Mouse (Mus musculus) hindbrain, embryonic 13.5 days (tissue): ENCODE data around the gene Ostf1. TPM values are rescaled to one million over a fixed set of nuclear protein-coding genes. Genes with fewer than 3 reads are reported as not detected.

Experiments
- ATAC-seq: fragments of 200-750 bp; cut with Nextera tagmentation; 2 replicates; pipeline ENCODE4 v1.8.0; 2017; ENCODE audit warnings: moderate TSS enrichment; ENCODE audit not compliant: low FRiP score
- H3K27ac ChIP-seq: fragments of 300-500 bp; sonication (generic); 2 replicates; pipeline ENCODE4 v1.5.1; 2015; ENCODE audit warnings: inconsistent platforms, mild to moderate bottlenecking, moderate library complexity
- H3K27me3 ChIP-seq: fragments of 300-500 bp; sonication (generic); 2 replicates; pipeline ENCODE4 v1.6.1; 2015; ENCODE audit warnings: mild to moderate bottlenecking, inconsistent platforms
- H3K36me3 ChIP-seq: fragments of 300-500 bp; sonication (generic); 2 replicates; pipeline ENCODE4 v1.6.1; 2015; ENCODE audit warnings: mild to moderate bottlenecking, inconsistent platforms
- H3K4me1 ChIP-seq: fragments of 300-500 bp; sonication (generic); replicated peaks from 2 replicates; pipeline ENCODE4 v1.6.1; 2015; ENCODE audit warnings: inconsistent platforms
- H3K4me2 ChIP-seq: fragments of 300-500 bp; sonication (generic); 2 replicates; pipeline ENCODE4 v1.6.1; 2015; ENCODE audit warnings: inconsistent platforms, mild to moderate bottlenecking, moderate library complexity
- H3K4me3 ChIP-seq: fragments of 300-500 bp; sonication (generic); 2 replicates; pipeline ENCODE4 v1.5.1; 2015; ENCODE audit warnings: mild to moderate bottlenecking, inconsistent platforms
- H3K9ac ChIP-seq: fragments of 300-500 bp; sonication (generic); 2 replicates; pipeline ENCODE4 v1.6.1; 2015; ENCODE audit warnings: mild to moderate bottlenecking, inconsistent platforms
- H3K9me3 ChIP-seq: fragments of 300-500 bp; sonication (generic); 2 replicates; pipeline ENCODE4 v1.6.1; 2016; ENCODE audit warnings: inconsistent platforms
- WGBS: fragments of 180-500 bp; shearing (Covaris S2); methylation state at CpG from one replicate; pipeline ENCODE4 v1.1.7; 2015; 5-methylcytosine and 5-hydroxymethylcytosine counted together
- polyA plus RNA-seq: library from polyadenylated mRNA; unstranded; fragments of >200 nt; fragmentation: Nextera tagmentation; extraction: Ambion mirVana; gene quantifications from 2 replicates; pipeline ENCODE4 v1.2.1, GENCODE M21; 2015

Ostf1 gene
- polyA plus RNA-seq, 1 experiment from 2014 or later: 54.5 TPM

GRCm38 (mm10) chr19:18577348-18577747, 54.3 kb downstream of the Ostf1 start:
- peaks cover 13% of the 10 kb centered on the region for H3K4me1 ChIP-seq
- no peak overlapping the region for H3K4me2 ChIP-seq
- no peak for ATAC-seq
- H3K4me3 ChIP-seq: no peak overlapping the region
- no peaks in the 10 kb centered on the region for H3K9me3 ChIP-seq
- H3K27me3 ChIP-seq: no peaks in the 10 kb centered on the region
- H3K9ac ChIP-seq: no peak overlapping the region
- H3K27ac ChIP-seq: no peak overlapping the region
- H3K36me3 ChIP-seq: no peaks in the 10 kb centered on the region
- WGBS: 71% methylated on average over 5 of the region's 5 CpGs

- peaks cover 13% of the 10 kb centered on the region for H3K4me1 ChIP-seq
- H3K9me3 ChIP-seq: no peaks in the 10 kb centered on the region
- H3K36me3 ChIP-seq: no peaks in the 10 kb centered on the region
- no peak overlapping the region for H3K4me2 ChIP-seq
- ATAC-seq: no peak
- no peak overlapping the region for H3K27ac ChIP-seq
- no peak overlapping the region for H3K4me3 ChIP-seq
- WGBS: 87% methylated on average over 3 of the region's 3 CpGs
- H3K27me3 ChIP-seq: no peaks in the 10 kb centered on the region
- no peak overlapping the region for H3K9ac ChIP-seq
Observed at GRCm38 (mm10) chr19:18575891-18576290, 55.7 kb downstream of the Ostf1 start.

GRCm38 (mm10) chr19:18573907-18574306, 57.7 kb downstream of the Ostf1 start:
- Histone ChIP-seq H3K9me3 (no peaks in the 10 kb centered on the region), H3K27ac (no peak overlapping the region), H3K4me2 (no peak overlapping the region), H3K4me3 (no peak overlapping the region), H3K4me1 (peaks cover 11% of the 10 kb centered on the region), H3K27me3 (no peaks in the 10 kb centered on the region), H3K9ac (no peak overlapping the region), H3K36me3 (no peaks in the 10 kb centered on the region)
- WGBS: 84% methylated on average over 5 of the region's 5 CpGs
- ATAC-seq: no peak

GRCm38 (mm10) chr19:18573443-18573842, 58.2 kb downstream of the Ostf1 start:
- Histone ChIP-seq H3K4me3 (no peak overlapping the region), H3K9me3 (no peaks in the 10 kb centered on the region), H3K4me1 (peaks cover 6% of the 10 kb centered on the region), H3K9ac (no peak overlapping the region), H3K36me3 (no peaks in the 10 kb centered on the region), H3K27me3 (no peaks in the 10 kb centered on the region), H3K27ac (no peak overlapping the region), H3K4me2 (no peak overlapping the region)
- no peak for ATAC-seq
- 84% methylated on average over 3 of the region's 3 CpGs for WGBS

GRCm38 (mm10) chr19:18569496-18569895, 62.1 kb downstream of the Ostf1 start:
- Histone ChIP-seq H3K27me3 (no peaks in the 10 kb centered on the region), H3K9ac (no peak overlapping the region), H3K27ac (no peak overlapping the region), H3K36me3 (no peaks in the 10 kb centered on the region), H3K4me1 (no peaks in the 10 kb centered on the region), H3K9me3 (no peaks in the 10 kb centered on the region), H3K4me2 (no peak overlapping the region), H3K4me3 (no peak overlapping the region)
- ATAC-seq: no peak
- WGBS: 94% methylated on average over 1 of the region's 1 CpGs

GRCm38 (mm10) chr19:18568828-18569430, 62.7 kb downstream of the Ostf1 start:
- Histone ChIP-seq H3K9me3 (no peaks in the 10 kb centered on the region), H3K36me3 (no peaks in the 10 kb centered on the region), H3K4me2 (no peak overlapping the region), H3K9ac (no peak overlapping the region), H3K27ac (no peak overlapping the region), H3K27me3 (no peaks in the 10 kb centered on the region), H3K4me1 (no peaks in the 10 kb centered on the region), H3K4me3 (no peak overlapping the region)
- whole genome bisulfite sequencing: 98% methylated on average over 3 of the region's 3 CpGs
- no peak for ATAC-seq

- Histone ChIP-seq H3K4me1 (no peaks in the 10 kb centered on the region), H3K9ac (no peak overlapping the region), H3K4me2 (no peak overlapping the region), H3K27ac (no peak overlapping the region), H3K9me3 (no peaks in the 10 kb centered on the region), H3K4me3 (no peak overlapping the region), H3K36me3 (no peaks in the 10 kb centered on the region), H3K27me3 (no peaks in the 10 kb centered on the region)
- 93% methylated on average over 12 of the region's 12 CpGs for WGBS
- no peak for ATAC-seq
Observed at GRCm38 (mm10) chr19:18567936-18568827, 63.4 kb downstream of the Ostf1 start.

GRCm38 (mm10) chr19:18567501-18567900, 64.1 kb downstream of the Ostf1 start:
- no peak for ATAC-seq
- H3K4me1 ChIP-seq: no peaks in the 10 kb centered on the region
- H3K9ac ChIP-seq: no peak overlapping the region
- H3K4me3 ChIP-seq: no peak overlapping the region
- H3K36me3 ChIP-seq: no peaks in the 10 kb centered on the region
- 93% methylated on average over 11 of the region's 11 CpGs for WGBS
- H3K27me3 ChIP-seq: no peaks in the 10 kb centered on the region
- no peaks in the 10 kb centered on the region for H3K9me3 ChIP-seq
- H3K27ac ChIP-seq: no peak overlapping the region
- no peak overlapping the region for H3K4me2 ChIP-seq

- Histone ChIP-seq H3K27me3 (no peaks in the 10 kb centered on the region), H3K4me3 (no peak overlapping the region), H3K9ac (no peak overlapping the region), H3K36me3 (no peaks in the 10 kb centered on the region), H3K27ac (no peak overlapping the region), H3K9me3 (no peaks in the 10 kb centered on the region), H3K4me1 (no peaks in the 10 kb centered on the region), H3K4me2 (no peak overlapping the region)
- ATAC-seq: no peak
- WGBS: 85% methylated on average over 1 of the region's 1 CpGs
Observed at GRCm38 (mm10) chr19:18557708-18558107, 73.9 kb downstream of the Ostf1 start.

- Histone ChIP-seq H3K9me3 (no peaks in the 10 kb centered on the region), H3K9ac (no peak overlapping the region), H3K4me3 (no peak overlapping the region), H3K27ac (no peak overlapping the region), H3K4me2 (no peak overlapping the region), H3K4me1 (no peaks in the 10 kb centered on the region), H3K27me3 (no peaks in the 10 kb centered on the region), H3K36me3 (no peaks in the 10 kb centered on the region)
- WGBS: 90% methylated on average over 2 of the region's 2 CpGs
- no peak for ATAC-seq
Observed at GRCm38 (mm10) chr19:18555645-18556044, 76.0 kb downstream of the Ostf1 start.

- WGBS: 17% methylated on average over 4 of the region's 4 CpGs
- no peaks in the 10 kb centered on the region for H3K4me1 ChIP-seq
- H3K4me2 ChIP-seq: no peak overlapping the region
- H3K27me3 ChIP-seq: no peaks in the 10 kb centered on the region
- no peak overlapping the region for H3K9ac ChIP-seq
- no peaks in the 10 kb centered on the region for H3K9me3 ChIP-seq
- H3K27ac ChIP-seq: no peak overlapping the region
- H3K36me3 ChIP-seq: no peaks in the 10 kb centered on the region
- peak; percentile 72 for ATAC-seq
- no peak overlapping the region for H3K4me3 ChIP-seq
Observed at GRCm38 (mm10) chr19:18548668-18549067, 83.0 kb downstream of the Ostf1 start.
